11 mouse cellular contexts compared by ENCODE assay signal in genomic region chr2:5712255-5712654, GRCm38 (mm10). TPM values are rescaled to one million over a fixed set of nuclear protein-coding genes. Genes with fewer than 3 reads are reported as not detected.
A peak's percentile ranks its signal among the peaks of the same experiment; 100 is the strongest.
DNase-seq lines count a peak whose midpoint lies in the region; ATAC-seq and TF ChIP-seq lines count a peak whose summit lies in the region.
"Had no signal": no experiment of that assay in that cellular context is flagged by ENCODE, and none has a peak within 500 bp of the region (broad histone marks: within the 10 kb centered on the region; RNA-seq: fewer than 3 reads in every experiment).

No protein-coding gene starts in this region.

- no peak for ATAC-seq in heart, postnatal 0 days (ENCODE audit: insufficient read depth, low read depth)
- ATAC-seq in embryonic facial prominence, embryonic 14.5 days (ENCODE audit: low read depth), result no peak
- ATAC-seq in midbrain, postnatal 0 days (ENCODE audit: low FRiP score), result no peak
- ATAC-seq in activated CD4-positive, CD25-positive, alpha-beta regulatory T cell, adult 4 months, result no peak

- in situ Hi-C loops in CH12.LX (cut with MboI; ENCODE audit: low pct_ligation_motif_present, low pct_unique_long_range_greater_than_20kb, low sequenced_read_pairs), result loop anchor here (10.0 kb wide), 3 partner anchors 93 to 257 kb away; no protein-coding TSS in a partner anchor

- dilution Hi-C loops in CH12.LX (cut with MboI; ENCODE audit: extremely low pct_ligation_motif_present, extremely low pct_unique_long_range_greater_than_20kb, low sequenced_read_pairs), result no loop called here

- TF ChIP-seq POLR2A in CH12.LX (IDR thresholded peaks at IDR 0.05; ENCODE audit: low read depth, low read length), result no peak

- 0 out of 2 replicates have a peak, but pooled peaks cover under 1% of the 10 kb centered on the region for H3K9me3 ChIP-seq in heart, postnatal 0 days (replicated peaks; ENCODE audit: control insufficient read depth, low read length)
- peaks cover 9% of the 10 kb centered on the region for H3K9me3 ChIP-seq in CH12.LX (replicated peaks; ENCODE audit: low read length)
- H3K9me3 ChIP-seq in embryonic facial prominence, embryonic 14.5 days (ENCODE audit: control insufficient read depth, low read length), result no peaks in the 10 kb centered on the region; the same call in 1 of the 2 replicates
- H3K9me3 ChIP-seq in midbrain, postnatal 0 days (ENCODE audit: low read length), result no peaks in the 10 kb centered on the region

- H3K4me3 ChIP-seq in heart, postnatal 0 days (ENCODE audit: low read depth, low read length), result no peak overlapping the region
- peak overlapping the region in 1 of 3 experiments; percentile 78 for H3K4me3 ChIP-seq in CH12.LX (replicated peaks in 1 of 3; ENCODE audit: low read depth in 2 of 3, low read length in 2 of 3, poor library complexity in 1 of 3)
- no peak overlapping the region for H3K4me3 ChIP-seq in embryonic facial prominence, embryonic 14.5 days (ENCODE audit: low read depth, low read length)
- H3K4me3 ChIP-seq in midbrain, postnatal 0 days (ENCODE audit: low read depth, low read length), result peak overlapping the region; percentile 72

- no peaks in the 10 kb centered on the region for H3K36me3 ChIP-seq in heart, postnatal 0 days (replicated peaks; ENCODE audit: control insufficient read depth, insufficient read depth, low read length)
- peaks cover 0 to 4% of the 10 kb centered on the region in 2 experiments for H3K36me3 ChIP-seq in CH12.LX (replicated peaks in 1 of 2; ENCODE audit: control insufficient read depth in 1 of 2, insufficient read depth in 1 of 2, low read length in 1 of 2)
- H3K36me3 ChIP-seq in embryonic facial prominence, embryonic 14.5 days (ENCODE audit: control insufficient read depth, insufficient read depth, low read length), result no peaks in the 10 kb centered on the region
- H3K36me3 ChIP-seq in midbrain, postnatal 0 days (ENCODE audit: insufficient read depth, low read length), result no peaks in the 10 kb centered on the region

- no peak for TF ChIP-seq CTCF in heart, postnatal 0 days (IDR thresholded peaks at IDR 0.05; ENCODE audit: low read depth)
- TF ChIP-seq CTCF in CH12.LX (conservative IDR thresholded peaks at IDR 0.05 in 1 of 2, IDR thresholded peaks at IDR 0.05 in 1 of 2; ENCODE audit: low read depth in 2 of 2, low read length in 2 of 2), result no peak
- no peak for TF ChIP-seq CTCF in midbrain, postnatal 0 days (IDR thresholded peaks at IDR 0.05)

- H3K27ac ChIP-seq in heart, postnatal 0 days (ENCODE audit: low read depth), result no peak overlapping the region
- H3K27ac ChIP-seq in CH12.LX (ENCODE audit: insufficient read depth, low read depth), result no peak overlapping the region
- H3K27ac ChIP-seq in embryonic facial prominence, embryonic 14.5 days (replicated peaks; ENCODE audit: low read depth, low read length), result no peak overlapping the region
- H3K27ac ChIP-seq in midbrain, postnatal 0 days (ENCODE audit: low read depth, low read length), result no peak overlapping the region
- H3K27ac ChIP-seq: liver, embryonic 14.5 days had no signal

- WGBS in heart, postnatal 0 days, result 60% methylated on average over 7 of the region's 7 CpGs
- 51% methylated on average over 7 of the region's 7 CpGs for WGBS in embryonic facial prominence, embryonic 14.5 days
- WGBS in midbrain, postnatal 0 days, result 47% methylated on average over 7 of the region's 7 CpGs

- H3K4me1 ChIP-seq in heart, postnatal 0 days (ENCODE audit: control insufficient read depth, insufficient read depth), result peaks cover 12% of the 10 kb centered on the region
- peaks cover 12 to 53% of the 10 kb centered on the region in 2 experiments for H3K4me1 ChIP-seq in CH12.LX (ENCODE audit: control insufficient read depth in 1 of 2, insufficient read depth in 2 of 2)
- peaks cover 9% of the 10 kb centered on the region; the same call in 1 of the 2 replicates for H3K4me1 ChIP-seq in embryonic facial prominence, embryonic 14.5 days (ENCODE audit: control insufficient read depth, insufficient read depth, low read length)
- H3K4me1 ChIP-seq in midbrain, postnatal 0 days (ENCODE audit: insufficient read depth, low read length), result peaks cover 3% of the 10 kb centered on the region; the same call in 1 of the 2 replicates

- peaks cover 25% of the 10 kb centered on the region for H3K79me2 ChIP-seq in CH12.LX (replicated peaks; ENCODE audit: control insufficient read depth, extremely low read depth, insufficient read depth, poor library complexity, severe bottlenecking)

- no peak for DNase-seq in heart, postnatal 0 days (ENCODE audit: low spot score)
- DNase-seq in heart, adult 11 months, result no peak
- no peak for DNase-seq in CH12.LX (ENCODE audit: extremely low read depth)
- no peak for DNase-seq in embryonic facial prominence, embryonic 14.5 days (ENCODE audit: low spot score)
- no peak for DNase-seq in midbrain, postnatal 0 days (ENCODE audit: low spot score)
- no peak for DNase-seq in ovary, postnatal 14 days (ENCODE audit: low spot score)
- DNase-seq in urinary bladder, postnatal 10 days (ENCODE audit: low spot score), result no peak
- DNase-seq: adrenal gland, adult 2 months; gastrocnemius, postnatal 10 days had no signal

- H3K4me2 ChIP-seq in heart, postnatal 0 days (ENCODE audit: low read depth, low read length), result peak overlapping the region; percentile 98; the same call in 1 of the 2 replicates
- peak overlapping the region; percentile 52; the same call in 1 of the 2 replicates for H3K4me2 ChIP-seq in CH12.LX (ENCODE audit: insufficient read depth, low read depth, poor library complexity, severe bottlenecking)
- peak overlapping the region; percentile 98 for H3K4me2 ChIP-seq in embryonic facial prominence, embryonic 14.5 days (ENCODE audit: low read depth, low read length)
- H3K4me2 ChIP-seq in midbrain, postnatal 0 days (ENCODE audit: low read depth, low read length, poor library complexity, severe bottlenecking), result peak overlapping the region; percentile 73

- no peak overlapping the region for H3K9ac ChIP-seq in heart, postnatal 0 days (replicated peaks; ENCODE audit: low read depth, low read length)
- no peak overlapping the region for H3K9ac ChIP-seq in CH12.LX (ENCODE audit: insufficient read depth, low read depth)
- H3K9ac ChIP-seq in embryonic facial prominence, embryonic 14.5 days (ENCODE audit: low read depth, low read length), result no peak overlapping the region
- no peak overlapping the region for H3K9ac ChIP-seq in midbrain, postnatal 0 days (replicated peaks; ENCODE audit: low read length, poor library complexity, severe bottlenecking)
- H3K9ac ChIP-seq: liver, embryonic 14.5 days had no signal

- no peak for TF ChIP-seq EP300 in heart, postnatal 0 days (IDR thresholded peaks at IDR 0.05; ENCODE audit: low read depth)
- no peak for TF ChIP-seq EP300 in CH12.LX (IDR thresholded peaks at IDR 0.05; ENCODE audit: low read length)

- TF ChIP-seq RAD21 in CH12.LX (IDR thresholded peaks at IDR 0.05; ENCODE audit: low read depth, low read length), result no peak

- H3K27me3 ChIP-seq in heart, postnatal 0 days (ENCODE audit: control insufficient read depth, insufficient read depth, low read length), result peaks cover 25% of the 10 kb centered on the region
- no peaks in the 10 kb centered on the region for H3K27me3 ChIP-seq in CH12.LX (replicated peaks)
- H3K27me3 ChIP-seq in embryonic facial prominence, embryonic 14.5 days (replicated peaks; ENCODE audit: control insufficient read depth, insufficient read depth, low read length), result peaks cover 21% of the 10 kb centered on the region
- no peaks in the 10 kb centered on the region for H3K27me3 ChIP-seq in midbrain, postnatal 0 days (ENCODE audit: insufficient read depth, low read length)

TF ChIP-seq in CH12.LX, 34 proteins besides CTCF, POLR2A, EP300 and RAD21:
- TF ChIP-seq BHLHE40 (IDR thresholded peaks at IDR 0.05; ENCODE audit: low read depth, low read length), result no peak
- TF ChIP-seq GABPA (IDR thresholded peaks at IDR 0.05; ENCODE audit: insufficient replicate concordance, low read depth, low read length), result no peak
- no peak for TF ChIP-seq SIN3A (IDR thresholded peaks at IDR 0.05; ENCODE audit: low read length)
- no peak for TF ChIP-seq ZMIZ1 (IDR thresholded peaks at IDR 0.05; ENCODE audit: low read depth, low read length)
- TF ChIP-seq USF1 (IDR thresholded peaks at IDR 0.05; ENCODE audit: low read depth, low read length), result no peak
- no peak for TF ChIP-seq ZKSCAN1 (IDR thresholded peaks at IDR 0.05; ENCODE audit: borderline replicate concordance, low read depth, low read length)
- no peak for TF ChIP-seq CHD1 (IDR thresholded peaks at IDR 0.05; ENCODE audit: low read depth, low read length)
- TF ChIP-seq RCOR1 (conservative IDR thresholded peaks at IDR 0.05; ENCODE audit: low read depth, low read length), result no peak
- no peak for TF ChIP-seq E2F4 (IDR thresholded peaks at IDR 0.05; ENCODE audit: insufficient replicate concordance, low read depth, low read length)
- no peak for TF ChIP-seq MAX (IDR thresholded peaks at IDR 0.05; ENCODE audit: low read length)
- TF ChIP-seq MAZ (IDR thresholded peaks at IDR 0.05; ENCODE audit: low read depth, low read length), result no peak
- no peak for TF ChIP-seq POLR2AphosphoS2 (IDR thresholded peaks at IDR 0.05; ENCODE audit: low read depth, low read length)
- no peak for TF ChIP-seq MAFK (IDR thresholded peaks at IDR 0.05; ENCODE audit: insufficient replicate concordance, low read length)
- no peak for TF ChIP-seq CHD2 (IDR thresholded peaks at IDR 0.05; ENCODE audit: low read length)
- no peak for TF ChIP-seq SMC3 (IDR thresholded peaks at IDR 0.05; ENCODE audit: low read depth, low read length)
- no peak for TF ChIP-seq ELF1 (IDR thresholded peaks at IDR 0.05; ENCODE audit: low read depth, low read length)
- TF ChIP-seq MXI1 (IDR thresholded peaks at IDR 0.05; ENCODE audit: low read depth, low read length), result no peak

RNA-seq across cellular contexts. Expression of gene Camk1d, which starts 2.1 kb away (rescaled TPM):
- total RNA-seq in heart, postnatal 0 days (2014; rRNA removed; ENCODE audit: low replicate concordance), result 1.1 and 5.4 TPM in 2 replicates
- 2.2 and 3.0 TPM in 2 replicates for polyA plus RNA-seq in heart, postnatal 0 days (2015; fragmentation: Nextera tagmentation; extraction: Ambion mirVana)
- total RNA-seq in CH12.LX (2012; rRNA removed) (4.8 and 5.7 TPM in 2 replicates), CH12.LX (2014; rRNA removed) (4.6 and 5.1 TPM in 2 replicates)
- 11.7 and 12.4 TPM in 2 replicates for polyA plus RNA-seq in CH12.LX (2012; ENCODE audit: insufficient read length, low read depth)
- polyA plus RNA-seq in embryonic facial prominence, embryonic 14.5 days (2014; fragmentation: Nextera tagmentation; extraction: Ambion mirVana), result 6.2 and 7.0 TPM in 2 replicates
- 20.9 and 21.3 TPM in 2 replicates for total RNA-seq in midbrain, postnatal 0 days (2014; rRNA removed)
- polyA plus RNA-seq in midbrain, postnatal 0 days (2015; fragmentation: Nextera tagmentation; extraction: Ambion mirVana), result 6.7 and 8.0 TPM in 2 replicates
- 10 to 100 TPM in 1 of 2 experiments, 1 to 10 TPM in 1; 8.3 to 10.5 TPM for polyA plus RNA-seq in activated CD4-positive, CD25-positive, alpha-beta regulatory T cell, adult 4 months (2017; shearing (Covaris generic))
